Mouse (Mus musculus) liver, embryonic 13.5 days (tissue): ENCODE measurements around the gene Iqgap3. TPM values are rescaled to one million over a fixed set of nuclear protein-coding genes. Genes with fewer than 3 reads are reported as not detected.

ENCODE experiments used
- ATAC-seq: fragments of 200-750 bp; cut with Nextera tagmentation; 2 replicates; pipeline ENCODE4 v1.8.0; 2017; ENCODE audit warnings: low read depth, mild to moderate bottlenecking, moderate number of reproducible peaks, moderate library complexity
- DNase-seq: peaks from one replicate; pipeline ENCODE4 v3.0.0; 2022
- H3K27ac ChIP-seq: fragments of 300-500 bp; sonication (generic); 2 replicates; pipeline ENCODE4 v1.5.1; 2015; ENCODE audit warnings: moderate library complexity, mild to moderate bottlenecking, inconsistent platforms
- H3K27me3 ChIP-seq: fragments of 300-500 bp; sonication (generic); 2 replicates; pipeline ENCODE4 v1.6.1; 2015; ENCODE audit warnings: mild to moderate bottlenecking, inconsistent platforms
- H3K36me3 ChIP-seq: fragments of 300-500 bp; sonication (generic); 2 replicates; pipeline ENCODE4 v1.6.1; 2015; ENCODE audit warnings: mild to moderate bottlenecking, inconsistent platforms
- H3K4me1 ChIP-seq: fragments of 300-500 bp; sonication (generic); replicated peaks from 2 replicates; pipeline ENCODE4 v1.6.1; 2015; ENCODE audit warnings: inconsistent platforms
- H3K4me2 ChIP-seq: fragments of 300-500 bp; sonication (generic); 2 replicates; pipeline ENCODE4 v1.6.1; 2015; ENCODE audit warnings: inconsistent platforms, mild to moderate bottlenecking, moderate library complexity
- H3K4me3 ChIP-seq: fragments of 300-500 bp; sonication (generic); replicated peaks from 2 replicates; pipeline ENCODE4 v1.5.1; 2015; ENCODE audit warnings: mild to moderate bottlenecking, inconsistent platforms
- H3K9ac ChIP-seq: fragments of 300-500 bp; sonication (generic); 2 replicates; pipeline ENCODE4 v1.6.1; 2015; ENCODE audit warnings: mild to moderate bottlenecking, inconsistent platforms
- H3K9me3 ChIP-seq: fragments of 300-500 bp; sonication (generic); replicated peaks from 2 replicates; pipeline ENCODE4 v1.6.1; 2016; ENCODE audit warnings: inconsistent platforms
- WGBS: fragments of 180-500 bp; shearing (Covaris S2); methylation state at CpG from one replicate; pipeline ENCODE4 v1.1.7; 2015; ENCODE audit not compliant: insufficient replicate concordance; 5-methylcytosine and 5-hydroxymethylcytosine counted together
- polyA plus RNA-seq: library from polyadenylated mRNA; unstranded; fragments of >200 nt; fragmentation: Nextera tagmentation; extraction: Ambion mirVana; gene quantifications from 2 replicates; pipeline ENCODE4 v1.2.1, GENCODE M21; 2015

Gene Iqgap3
- polyA plus RNA-seq, 1 experiment from 2014 or later, result 6.6 TPM

- Histone ChIP-seq H3K4me1 (no peaks in the 10 kb centered on the region), H3K4me3 (no peak overlapping the region), H3K9me3 (no peaks in the 10 kb centered on the region), H3K27me3 (peaks cover 43% of the 10 kb centered on the region), H3K4me2 (no peak overlapping the region), H3K36me3 (no peaks in the 10 kb centered on the region), H3K9ac (no peak overlapping the region), H3K27ac (no peak overlapping the region)
- DNase-seq (no peak), ATAC-seq (no peak)
- 53% methylated on average over 2 of the region's 2 CpGs for WGBS
Observed at GRCm38 (mm10) chr3:88074351-88074750, 7.4 kb upstream of the Iqgap3 start.

DNA sequence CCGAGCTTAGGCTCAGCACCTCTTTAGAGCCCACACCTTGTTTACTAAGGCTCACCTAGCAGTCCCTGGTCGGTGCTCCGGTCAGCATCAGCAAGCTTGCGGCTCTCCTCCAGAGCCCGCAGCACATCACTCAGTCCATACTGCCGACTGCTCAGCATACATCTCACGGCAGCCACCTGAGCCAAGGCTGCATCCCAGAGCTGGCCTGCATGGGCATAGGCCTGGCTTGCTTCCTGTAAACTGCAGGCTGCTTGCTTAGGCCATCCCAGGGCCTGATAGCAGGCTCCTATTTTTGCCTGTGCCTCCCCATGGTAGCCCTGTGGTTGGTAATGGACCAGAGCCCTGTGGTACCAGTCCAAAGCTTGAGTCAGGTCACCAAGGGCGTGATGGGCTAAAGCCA lies 7.0 kb upstream of the Iqgap3 start:
- ATAC-seq (no peak), DNase-seq (no peak)
- H3K4me2 ChIP-seq, result no peak overlapping the region
- H3K36me3 ChIP-seq, result no peaks in the 10 kb centered on the region
- H3K4me1 ChIP-seq, result no peaks in the 10 kb centered on the region
- peaks cover 39% of the 10 kb centered on the region for H3K27me3 ChIP-seq
- H3K9me3 ChIP-seq, result no peaks in the 10 kb centered on the region
- H3K27ac ChIP-seq, result no peak overlapping the region
- H3K9ac ChIP-seq, result no peak overlapping the region
- H3K4me3 ChIP-seq, result no peak overlapping the region
- 55% methylated on average over 8 of the region's 8 CpGs for WGBS

- no peak overlapping the region for H3K4me3 ChIP-seq
- peaks cover 8% of the 10 kb centered on the region for H3K4me1 ChIP-seq
- no peaks in the 10 kb centered on the region for H3K36me3 ChIP-seq
- DNase-seq (no peak), ATAC-seq (peak; percentile 33)
- no peak overlapping the region for H3K27ac ChIP-seq
- WGBS, result 34% methylated on average over 8 of the region's 8 CpGs
- peaks cover 21% of the 10 kb centered on the region; the same call in 1 of the 2 replicates for H3K27me3 ChIP-seq
- H3K4me2 ChIP-seq, result no peak overlapping the region
- no peaks in the 10 kb centered on the region for H3K9me3 ChIP-seq
- no peak overlapping the region for H3K9ac ChIP-seq
Observed at GRCm38 (mm10) chr3:88077441-88077840, 4.3 kb upstream of the Iqgap3 start.

- Histone ChIP-seq H3K36me3 (no peaks in the 10 kb centered on the region), H3K27ac (no peak within 1 kb of the TSS), H3K9me3 (no peaks in the 10 kb centered on the region), H3K4me1 (peaks cover 15% of the 10 kb centered on the region), H3K9ac (no peak within 1 kb of the TSS), H3K4me2 (no peak within 1 kb of the TSS), H3K27me3 (peaks cover 19% of the 10 kb centered on the region; the same call in 1 of the 2 replicates), H3K4me3 (no peak within 1 kb of the TSS)
- 70% methylated on average over 4 of the region's 4 CpGs for WGBS
- no peak for DNase-seq
- ATAC-seq, result no peak
Observed at GRCm38 (mm10) chr3:88078204-88078603, 3.6 kb upstream of the Iqgap3 start, which contains the start of gene Ttc24. TSS of gene Ttc24 (minus strand) at chr3:88078304.

GRCm38 (mm10) chr3:88082224-88082618 lies 450 bp downstream of the Iqgap3 start:
- ATAC-seq (peak; percentile 22; the same call in 1 of the 2 replicates), DNase-seq (no peak)
- Histone ChIP-seq H3K36me3 (peaks cover 20% of the 10 kb centered on the region), H3K4me2 (peak overlapping the region; percentile 83), H3K4me1 (peaks cover 22% of the 10 kb centered on the region), H3K4me3 (peak overlapping the region; percentile 77), H3K27me3 (peaks cover 11% of the 10 kb centered on the region; the same call in 1 of the 2 replicates), H3K9ac (peak overlapping the region; percentile 82), H3K27ac (peak overlapping the region; percentile 60; the same call in 1 of the 2 replicates), H3K9me3 (no peaks in the 10 kb centered on the region)
- 2% methylated on average over 13 of the region's 13 CpGs for WGBS

DNA sequence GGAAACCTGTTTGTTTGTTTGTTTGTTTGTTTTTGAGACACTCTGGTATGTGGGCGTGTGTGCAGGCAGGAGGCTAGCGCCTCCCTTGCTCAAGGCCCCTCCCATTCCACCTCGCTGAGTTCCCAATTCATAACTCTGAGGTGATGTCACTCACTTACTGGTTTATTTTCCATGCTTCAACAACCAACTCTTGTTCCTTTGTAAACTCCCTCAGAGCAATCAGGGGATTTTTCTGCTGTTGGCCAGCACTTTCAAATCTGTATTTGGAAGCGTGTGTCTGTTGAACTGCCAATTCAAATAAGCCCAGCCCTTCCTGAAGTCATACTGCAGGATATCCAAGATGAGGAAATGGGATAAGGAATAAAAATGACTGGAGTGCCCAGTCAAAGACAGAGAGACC lies 892 bp downstream of the Iqgap3 start:
- DNase-seq, result peak; percentile 31
- peaks cover 20% of the 10 kb centered on the region for H3K36me3 ChIP-seq

DNA sequence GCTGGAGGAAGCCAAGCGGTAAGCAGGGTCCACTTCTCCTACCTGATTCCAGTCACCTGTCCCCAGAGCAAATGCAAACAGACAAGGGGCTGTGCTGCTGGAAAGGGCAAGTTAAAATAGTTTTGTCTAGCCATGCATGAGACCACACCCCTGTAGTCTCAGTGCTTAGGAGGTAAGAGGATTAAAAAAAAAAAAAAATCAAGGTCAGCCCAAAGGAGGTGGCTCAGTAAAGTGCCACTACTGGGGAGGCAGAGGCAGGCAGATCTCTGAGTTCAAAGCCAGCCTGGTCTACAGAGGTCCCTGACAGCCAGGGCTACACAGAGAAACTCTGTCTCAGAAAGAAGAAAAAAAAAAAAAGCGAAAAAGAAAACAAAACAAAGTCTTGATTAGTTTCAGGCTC lies 2.2 kb downstream of the Iqgap3 start:
- no peak overlapping the region for H3K4me2 ChIP-seq
- peaks cover 30% of the 10 kb centered on the region for H3K36me3 ChIP-seq
- ATAC-seq (no peak), DNase-seq (no peak)
- WGBS, result 95% methylated on average over 2 of the region's 2 CpGs
- no peak overlapping the region for H3K27ac ChIP-seq
- peaks cover 22% of the 10 kb centered on the region for H3K4me1 ChIP-seq
- 0 out of 2 replicates have a peak, but pooled peaks cover 2% of the 10 kb centered on the region for H3K27me3 ChIP-seq
- 0 out of 2 replicates have a peak overlapping the region, but pooled peaks have one; percentile 0 for H3K9ac ChIP-seq
- H3K9me3 ChIP-seq, result no peaks in the 10 kb centered on the region
- no peak overlapping the region for H3K4me3 ChIP-seq

More for the DNA sequence above, 892 bp downstream of the Iqgap3 start:
- 12% methylated on average over 4 of the region's 4 CpGs for WGBS
- Histone ChIP-seq H3K27ac (peak overlapping the region; percentile 60), H3K4me3 (peak overlapping the region; percentile 77), H3K4me2 (peak overlapping the region; percentile 83), H3K9ac (peak overlapping the region; percentile 82), H3K9me3 (no peaks in the 10 kb centered on the region), H3K27me3 (peaks cover 6% of the 10 kb centered on the region; the same call in 1 of the 2 replicates), H3K4me1 (peaks cover 22% of the 10 kb centered on the region)
- peak; percentile 66; the same call in 1 of the 2 replicates for ATAC-seq

- no peak overlapping the region for H3K4me3 ChIP-seq
- peaks cover 44% of the 10 kb centered on the region for H3K36me3 ChIP-seq
- ATAC-seq (no peak), DNase-seq (no peak)
- no peak overlapping the region for H3K9ac ChIP-seq
- no peak overlapping the region for H3K4me2 ChIP-seq
- peaks cover 22% of the 10 kb centered on the region for H3K4me1 ChIP-seq
- no peak overlapping the region for H3K27ac ChIP-seq
- 88% methylated on average over 5 of the region's 9 CpGs for WGBS
- no peaks in the 10 kb centered on the region for H3K9me3 ChIP-seq
- no peaks in the 10 kb centered on the region for H3K27me3 ChIP-seq
Observed at GRCm38 (mm10) chr3:88085459-88085858, 3.7 kb downstream of the Iqgap3 start.

DNA sequence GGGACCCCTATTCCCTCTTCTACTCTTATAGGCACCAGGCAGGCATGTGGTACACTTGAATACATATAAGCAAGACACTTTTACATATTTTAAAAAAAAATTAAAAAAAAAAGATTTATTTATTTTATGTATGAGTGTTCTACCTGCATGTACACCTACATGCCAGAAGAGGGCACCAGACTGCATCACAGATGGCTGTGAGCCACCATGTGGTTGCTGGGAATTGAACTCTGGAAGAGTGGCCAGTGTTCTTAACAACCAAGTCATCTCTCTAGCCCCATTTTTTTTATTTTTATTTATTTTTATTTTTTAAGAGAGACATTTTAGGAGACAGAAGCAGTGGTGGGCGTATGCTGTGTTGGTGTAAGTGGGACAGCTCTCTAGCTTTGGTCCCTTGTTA lies 5.9 kb downstream of the Iqgap3 start:
- H3K36me3 ChIP-seq, result peaks cover 67% of the 10 kb centered on the region
- no peak overlapping the region for H3K27ac ChIP-seq
- DNase-seq, result no peak
- H3K27me3 ChIP-seq, result no peaks in the 10 kb centered on the region
- H3K9me3 ChIP-seq, result no peaks in the 10 kb centered on the region
- WGBS, result 57% methylated on average over 1 of the region's 1 CpGs
- H3K4me3 ChIP-seq, result no peak overlapping the region
- H3K4me2 ChIP-seq, result no peak overlapping the region
- no peak for ATAC-seq
- H3K9ac ChIP-seq, result no peak overlapping the region
- H3K4me1 ChIP-seq, result peaks cover 12% of the 10 kb centered on the region

GRCm38 (mm10) chr3:88090106-88090505 lies 8.3 kb downstream of the Iqgap3 start:
- H3K9ac ChIP-seq, result no peak overlapping the region
- 85% methylated on average over 7 of the region's 7 CpGs for WGBS
- no peaks in the 10 kb centered on the region for H3K27me3 ChIP-seq
- ATAC-seq (no peak), DNase-seq (no peak)
- no peaks in the 10 kb centered on the region for H3K9me3 ChIP-seq
- no peak overlapping the region for H3K27ac ChIP-seq
- H3K4me1 ChIP-seq, result no peaks in the 10 kb centered on the region
- peaks cover 80% of the 10 kb centered on the region for H3K36me3 ChIP-seq
- H3K4me3 ChIP-seq, result no peak overlapping the region
- H3K4me2 ChIP-seq, result no peak overlapping the region

DNA sequence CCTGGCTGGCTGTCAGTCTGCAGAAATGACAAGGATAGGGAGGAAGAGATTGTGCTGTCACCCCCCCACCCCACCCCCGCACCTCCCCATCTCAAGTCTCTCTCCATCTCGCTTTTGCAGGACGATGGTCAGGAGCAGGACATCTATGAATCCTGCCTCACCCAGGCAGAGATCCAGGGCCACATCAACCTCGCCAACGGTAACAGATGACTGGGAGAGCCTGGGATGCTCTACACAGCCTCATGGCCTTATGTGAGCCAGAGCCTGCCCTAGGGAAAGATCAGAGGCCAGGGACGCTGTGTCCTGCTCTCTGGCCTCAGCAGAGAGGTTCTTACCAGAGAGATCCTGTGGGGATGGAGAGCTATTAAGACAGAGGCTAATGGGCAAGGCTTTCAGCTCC lies 8.8 kb downstream of the Iqgap3 start:
- DNase-seq, result no peak
- 92% methylated on average over 6 of the region's 6 CpGs for WGBS
- H3K4me3 ChIP-seq, result no peak overlapping the region
- H3K4me2 ChIP-seq, result no peak overlapping the region
- no peaks in the 10 kb centered on the region for H3K9me3 ChIP-seq
- peaks cover 83% of the 10 kb centered on the region for H3K36me3 ChIP-seq
- no peak overlapping the region for H3K27ac ChIP-seq
- H3K4me1 ChIP-seq, result no peaks in the 10 kb centered on the region
- H3K27me3 ChIP-seq, result no peaks in the 10 kb centered on the region
- no peak for ATAC-seq
- H3K9ac ChIP-seq, result no peak overlapping the region

DNA sequence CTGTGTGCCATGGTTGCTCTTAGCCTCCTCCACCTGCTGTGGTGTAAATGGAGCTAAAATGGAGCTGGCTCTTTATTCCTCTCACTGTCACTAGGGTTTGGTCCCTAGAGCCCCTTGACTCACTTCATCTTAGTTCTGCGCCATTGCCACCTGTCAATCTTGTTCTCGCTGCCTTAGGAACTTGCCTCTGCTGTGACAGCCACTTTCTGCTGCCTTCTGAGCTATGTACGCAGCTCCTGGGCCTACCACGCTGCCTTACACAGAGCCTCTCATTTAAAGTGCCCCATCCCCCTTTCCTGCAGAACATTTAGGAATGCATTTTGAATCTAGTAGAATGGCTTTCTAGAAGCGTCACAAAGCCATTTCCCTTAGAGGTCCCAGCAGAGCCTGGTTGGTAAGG lies 12.4 kb downstream of the Iqgap3 start:
- H3K9ac ChIP-seq, result no peak overlapping the region
- H3K27me3 ChIP-seq, result no peaks in the 10 kb centered on the region
- WGBS, result 84% methylated on average over 5 of the region's 5 CpGs
- no peaks in the 10 kb centered on the region for H3K4me1 ChIP-seq
- no peak overlapping the region for H3K4me2 ChIP-seq
- peaks cover 86% of the 10 kb centered on the region for H3K36me3 ChIP-seq
- no peaks in the 10 kb centered on the region for H3K9me3 ChIP-seq
- ATAC-seq, result no peak
- no peak for DNase-seq
- H3K4me3 ChIP-seq, result no peak overlapping the region
- H3K27ac ChIP-seq, result no peak overlapping the region
